Mouse (Mus musculus): ENCODE results near the gene Arxes2. TPM values are rescaled to one million over a fixed set of nuclear protein-coding genes. Genes with fewer than 3 reads are reported as not detected.

The Arxes2 gene
- polyA plus RNA-seq, 1 experiment from 2014 or later = 101 TPM

Other genes starting within 250 kb of the Arxes2 start
- 61.5 and 64.2 TPM in 2 replicates for gene Bhlhb9, start 196.2 kb upstream of the Arxes2 start, polyA plus RNA-seq (2015; fragmentation: Nextera tagmentation; extraction: Ambion mirVana)
- gene Gprasp2, start 154.8 kb upstream of the Arxes2 start, polyA plus RNA-seq (2015; fragmentation: Nextera tagmentation; extraction: Ambion mirVana) = 51.2 and 56.9 TPM in 2 replicates
- gene Arxes1, start 39.5 kb downstream of the Arxes2 start, polyA plus RNA-seq (2015; fragmentation: Nextera tagmentation; extraction: Ambion mirVana) = 47.3 and 50.5 TPM in 2 replicates
- gene Bex2, start 74.4 kb downstream of the Arxes2 start, polyA plus RNA-seq (2015; fragmentation: Nextera tagmentation; extraction: Ambion mirVana) = 143 and 161 TPM in 2 replicates
- gene Nxf3, start 91.4 kb downstream of the Arxes2 start, polyA plus RNA-seq (2015; fragmentation: Nextera tagmentation; extraction: Ambion mirVana) = not detected in 2 replicates
- gene Bex4, start 145.2 kb downstream of the Arxes2 start, polyA plus RNA-seq (2015; fragmentation: Nextera tagmentation; extraction: Ambion mirVana) = 59.2 and 60.1 TPM in 2 replicates
- 217 and 223 TPM in 2 replicates for gene Tceal8, start 178.5 kb downstream of the Arxes2 start, polyA plus RNA-seq (2015; fragmentation: Nextera tagmentation; extraction: Ambion mirVana)
- gene Tceal5, start 210.1 kb downstream of the Arxes2 start, polyA plus RNA-seq (2015; fragmentation: Nextera tagmentation; extraction: Ambion mirVana) = 13.1 and 14.0 TPM in 2 replicates
- gene Tceal7, start 221.0 kb downstream of the Arxes2 start, polyA plus RNA-seq (2015; fragmentation: Nextera tagmentation; extraction: Ambion mirVana) = 49.4 and 53.9 TPM in 2 replicates
- gene Bex1, start 221.7 kb downstream of the Arxes2 start, polyA plus RNA-seq (2015; fragmentation: Nextera tagmentation; extraction: Ambion mirVana) = 102 and 103 TPM in 2 replicates

All from limb, embryonic 13.5 days (tissue).